Mouse (Mus musculus) induced T-regulatory cell, adult 2 months (primary cell): ENCODE measurements around the gene Gm21830.
"Not testable (repeated sequence)": the region's sequence is repeated elsewhere in the genome, so short reads cannot be mapped to it uniquely, and the experiment has no call there.

Experiments
- DNase-seq: peaks from one replicate; pipeline ENCODE4 v3.0.0-alpha.2; 2012; ENCODE audit warnings: low read depth

The Gm21830 gene

DNA sequence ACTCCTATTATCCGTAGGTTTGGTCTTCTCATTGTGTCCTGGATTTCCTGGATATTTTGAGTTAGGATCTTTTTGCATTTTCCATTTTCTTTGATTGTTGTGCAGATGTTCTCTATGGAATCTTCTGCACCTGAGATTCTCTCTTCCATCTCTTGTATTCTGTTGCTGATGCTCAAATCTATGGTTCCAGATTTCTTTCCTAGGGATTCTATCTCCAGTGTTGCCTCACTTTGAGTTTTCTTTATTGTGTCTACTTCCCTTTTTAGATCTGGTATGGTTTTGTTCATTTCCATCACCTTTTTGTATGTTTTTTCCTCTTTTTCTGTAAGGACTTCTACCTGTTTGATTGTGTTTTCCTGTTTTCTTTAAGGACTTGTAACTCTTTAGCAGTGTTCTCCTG lies at the start of gene Gm21830:
Gm21830 (plus strand) TSS at position 301 of the 400 bp plus-strand sequence.
- not testable (repeated sequence) for DNase-seq

DNA sequence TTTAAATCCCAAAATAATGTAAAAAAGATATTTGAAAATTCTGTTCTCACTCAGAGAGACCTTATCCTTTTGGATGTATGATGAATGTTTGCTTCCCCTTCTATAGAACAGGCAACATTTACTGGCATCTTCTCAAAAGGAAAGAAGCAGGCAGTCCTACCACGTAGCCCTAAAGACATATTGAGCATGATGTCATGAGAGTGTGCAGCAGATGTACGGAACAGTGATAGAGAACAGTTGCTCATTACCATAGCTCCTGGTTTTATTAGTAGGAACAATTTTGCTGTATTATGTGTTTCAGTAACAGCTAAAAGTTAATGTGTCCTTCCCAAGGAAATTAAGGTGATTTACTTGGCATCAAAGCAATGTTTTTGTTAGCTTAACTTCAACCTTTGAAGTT lies 49.0 kb upstream of the Gm21830 start:
- no peak for DNase-seq

DNA sequence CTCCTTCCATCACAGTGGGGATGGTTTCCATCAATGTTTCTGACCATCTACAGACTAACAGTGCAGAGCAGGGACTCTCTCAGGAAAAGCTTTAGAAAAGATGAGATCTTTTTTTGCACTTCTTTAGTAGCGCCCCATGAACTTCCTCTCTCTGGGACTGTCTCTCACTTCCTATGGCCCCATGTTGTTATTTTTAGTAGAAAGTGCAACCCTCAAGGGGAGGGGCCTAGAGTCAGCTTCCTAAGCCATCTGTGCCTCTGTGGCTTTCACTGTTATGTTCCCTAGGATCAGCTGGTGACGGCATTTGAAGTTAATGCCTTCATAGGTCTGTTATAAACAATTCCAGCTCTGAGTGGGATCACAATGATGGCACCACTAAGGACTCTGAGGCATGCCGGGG lies 35.0 kb upstream of the Gm21830 start:
- no peak for DNase-seq

DNA sequence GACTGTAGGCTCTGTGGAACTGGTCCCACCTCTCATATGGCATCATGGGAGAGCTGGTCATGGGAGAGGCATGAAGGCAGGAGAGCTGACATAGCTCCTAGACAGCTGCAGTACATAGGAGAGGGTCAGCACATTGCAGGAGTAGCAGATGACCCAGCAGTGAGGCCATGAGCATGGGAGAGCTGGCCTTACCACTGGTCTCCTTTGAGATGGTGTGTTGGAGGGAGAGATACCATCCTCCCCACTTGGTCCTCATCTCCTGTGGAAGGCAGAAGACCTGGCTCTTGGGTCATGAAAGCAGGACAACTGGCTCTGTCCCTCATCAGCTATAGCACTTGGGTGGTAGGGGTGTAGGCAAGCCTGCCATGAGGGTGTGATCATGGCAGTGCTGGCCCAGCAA lies 7.3 kb downstream of the Gm21830 start:
- no peak for DNase-seq

DNA sequence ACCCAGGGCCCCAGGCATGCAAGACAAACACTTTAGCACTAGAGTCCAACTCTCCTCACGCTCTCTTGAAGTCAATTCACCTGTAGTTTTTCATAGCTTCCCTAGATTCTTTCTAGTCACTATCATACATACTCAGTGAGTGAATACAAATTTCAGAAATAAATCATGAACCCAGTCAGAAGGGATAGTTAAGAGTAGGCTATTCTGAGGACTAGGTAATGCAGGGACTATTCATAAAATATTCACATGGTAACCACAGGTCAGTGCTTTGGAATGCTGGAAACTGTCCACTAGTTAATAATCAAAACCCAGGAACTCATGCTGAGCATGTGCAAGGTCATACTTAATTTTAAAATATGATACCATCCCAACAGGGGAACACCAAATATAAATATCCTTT lies 9.3 kb downstream of the Gm21830 start:
- no peak for DNase-seq

DNA sequence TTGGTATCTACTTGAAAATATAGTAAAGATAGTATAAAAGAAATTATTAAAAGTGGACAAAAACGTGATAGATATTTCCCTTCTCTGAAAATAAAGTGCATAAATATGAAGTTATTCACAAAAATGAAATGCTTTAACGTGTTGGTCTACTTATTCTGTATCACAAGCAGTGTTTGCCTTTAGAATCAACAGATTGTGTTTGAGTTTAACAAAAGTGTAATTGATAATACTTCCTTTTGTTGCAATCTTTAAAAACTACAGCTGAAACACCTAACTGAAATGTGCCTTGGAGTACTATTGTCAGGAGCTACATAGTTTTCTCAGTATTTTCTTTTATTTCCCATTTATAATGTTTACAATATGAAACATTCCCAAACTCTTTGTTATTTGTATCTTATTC lies 19.6 kb downstream of the Gm21830 start, which contains the start of gene Gm26727:
Gm26727 (minus strand) TSS at position 101 of the 400 bp plus-strand sequence.
- DNase-seq: no peak

DNA sequence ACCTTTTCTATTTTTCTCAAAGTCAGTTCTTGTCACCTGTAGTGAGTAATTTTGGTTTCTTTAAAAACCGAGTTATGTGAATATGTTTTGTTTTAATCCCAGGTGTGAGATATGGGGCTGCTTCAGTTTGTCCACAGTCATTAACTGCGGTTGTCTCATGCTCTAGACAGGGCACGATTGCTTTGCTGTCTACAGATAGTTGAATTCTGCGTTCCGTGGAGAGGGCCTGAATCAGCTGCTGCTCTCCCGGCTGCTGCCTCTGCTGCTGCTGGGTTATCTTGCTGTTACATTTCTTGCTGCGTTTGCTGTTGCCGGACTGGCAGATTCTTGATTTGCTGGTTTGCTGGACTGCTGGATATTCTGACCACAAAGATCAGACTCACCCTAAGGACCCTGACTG lies 24.8 kb downstream of the Gm21830 start:
- no peak for DNase-seq

DNA sequence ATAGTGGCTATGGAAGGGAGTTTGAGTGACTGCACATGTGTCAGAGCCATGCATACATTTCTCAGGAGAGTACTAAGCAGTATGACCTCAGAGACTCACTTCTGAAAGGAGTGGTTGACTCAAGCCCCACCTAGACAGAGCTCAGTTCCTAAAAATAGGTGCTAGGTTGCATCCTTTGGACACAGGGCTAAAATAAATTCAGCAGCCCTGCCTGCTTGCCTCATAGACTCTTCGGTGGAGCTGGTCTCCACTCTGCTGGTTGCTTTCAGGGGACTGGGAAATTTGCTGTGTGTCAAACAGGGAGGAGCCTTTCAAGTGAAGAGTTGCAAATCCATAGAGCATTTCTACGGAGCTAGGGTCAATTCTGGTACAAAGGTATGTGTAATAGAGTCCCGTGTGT lies 32.3 kb downstream of the Gm21830 start, which contains the start of gene Xirp2:
Xirp2 (plus strand) TSS at position 223 of the 400 bp plus-strand sequence.
- DNase-seq: no peak

DNA sequence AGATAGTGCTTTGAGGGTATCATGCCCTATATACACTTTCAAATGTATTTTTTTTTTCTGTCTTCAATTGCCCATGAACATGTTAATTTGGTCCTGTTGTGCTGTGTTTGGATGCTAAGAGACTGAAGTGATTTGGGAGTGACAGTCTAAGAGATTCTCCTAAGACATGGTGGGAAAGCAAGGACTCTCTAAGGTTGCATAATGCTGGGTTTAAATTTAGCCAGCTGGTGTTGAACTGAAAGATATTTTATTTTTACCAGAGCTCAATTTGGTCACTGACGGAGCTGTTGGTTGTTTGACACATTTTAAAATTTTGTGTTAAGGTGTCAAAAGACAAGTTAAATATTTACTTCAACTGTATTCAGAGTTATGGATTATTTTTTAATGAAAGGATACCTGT lies 33.2 kb downstream of the Gm21830 start:
- no peak for DNase-seq

DNA sequence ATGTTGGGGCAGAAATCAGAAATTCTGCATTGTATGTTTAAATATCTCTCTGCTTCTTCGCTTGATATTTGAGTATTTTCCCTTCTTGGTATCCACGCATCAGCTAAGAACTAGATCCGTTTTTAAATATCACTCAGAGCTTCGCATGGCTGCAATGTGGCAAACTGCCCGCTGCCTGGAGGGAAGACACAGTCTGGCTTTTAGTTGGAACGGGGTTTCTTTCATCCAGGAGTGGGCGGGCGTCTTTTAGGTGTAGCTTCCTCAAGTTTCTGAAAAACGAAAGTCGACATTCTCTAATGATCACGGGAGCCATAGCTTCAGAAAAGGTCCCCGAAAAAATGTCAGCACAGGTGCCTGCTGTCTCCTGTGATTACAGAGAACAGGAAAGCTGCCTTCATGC lies 33.7 kb downstream of the Gm21830 start:
- no peak for DNase-seq

DNA sequence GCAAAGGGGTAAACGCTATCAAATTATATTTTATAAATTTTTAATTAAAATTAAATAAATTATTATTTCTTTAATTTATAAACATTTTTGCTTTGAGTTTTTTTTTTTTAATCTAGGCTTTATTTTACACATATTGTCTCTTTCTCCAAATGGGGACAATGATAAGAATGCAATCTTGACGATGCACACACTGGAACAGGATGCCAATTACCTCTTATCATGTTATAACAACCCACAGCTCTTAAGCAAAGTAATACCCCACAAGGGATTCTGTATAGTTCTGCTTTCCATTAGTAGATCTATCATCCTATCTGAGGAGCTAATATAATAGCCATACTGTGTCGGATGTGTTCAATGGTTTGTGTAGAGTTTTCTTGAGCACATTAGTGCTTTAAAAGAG lies 47.3 kb downstream of the Gm21830 start:
- no peak for DNase-seq

DNA sequence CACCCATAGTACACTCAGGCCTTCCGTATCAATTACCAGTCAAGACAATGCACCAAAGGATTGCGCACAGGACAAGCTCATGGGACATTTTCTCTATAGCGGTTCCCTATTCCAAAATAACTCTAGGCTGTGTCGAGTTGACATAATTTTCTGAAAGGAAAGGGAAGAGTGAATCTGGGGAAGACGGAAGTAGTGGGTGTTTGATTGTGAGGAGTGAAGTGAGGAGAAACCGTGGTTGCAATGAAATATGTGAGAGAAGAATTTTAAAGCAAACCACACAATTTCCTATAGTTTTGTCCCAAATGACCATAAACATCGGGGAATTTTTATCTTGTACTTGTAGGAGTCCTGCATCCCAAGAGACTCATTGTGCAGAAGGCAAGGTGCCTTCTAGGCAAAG lies 53.5 kb downstream of the Gm21830 start:
- no peak for DNase-seq

DNA sequence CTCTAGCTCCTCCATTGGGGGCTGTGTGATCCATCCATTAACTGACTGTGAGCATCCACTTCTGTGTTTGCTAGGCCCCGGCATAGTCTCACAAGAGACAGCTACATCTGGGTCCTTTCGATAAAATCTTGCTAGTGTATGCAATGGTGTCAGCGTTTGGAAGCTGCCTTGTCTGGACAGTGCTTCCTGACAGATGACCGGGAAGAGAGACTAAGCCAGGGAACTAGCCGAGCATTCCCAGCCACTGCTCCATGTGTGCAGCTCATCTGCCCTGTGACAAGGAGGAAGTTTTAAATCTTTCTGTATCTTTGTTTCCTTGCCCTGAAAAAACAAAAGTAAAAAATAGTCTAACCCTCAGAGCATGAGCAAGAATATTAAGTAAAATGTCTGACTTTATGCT lies 56.5 kb downstream of the Gm21830 start:
- not testable (repeated sequence) for DNase-seq

DNA sequence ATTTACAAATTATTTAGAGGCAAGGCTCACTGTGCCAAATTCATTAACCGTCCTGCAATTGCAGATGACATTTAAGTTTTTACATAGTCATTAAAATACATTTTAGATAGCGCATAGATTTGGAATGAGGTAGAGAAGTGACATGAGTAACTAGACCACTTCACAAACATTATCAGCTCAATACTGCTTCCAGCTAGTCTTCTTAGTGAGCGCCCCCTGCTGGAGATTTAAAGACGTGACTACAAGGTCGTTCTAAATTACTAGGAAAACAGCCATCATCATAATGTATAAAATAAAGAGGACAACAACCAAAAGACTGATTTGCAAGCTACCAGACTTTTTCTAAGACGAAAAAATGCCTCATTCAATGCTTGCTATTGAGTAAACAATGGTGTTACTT lies 64.2 kb downstream of the Gm21830 start:
- DNase-seq: peak; percentile 17

DNA sequence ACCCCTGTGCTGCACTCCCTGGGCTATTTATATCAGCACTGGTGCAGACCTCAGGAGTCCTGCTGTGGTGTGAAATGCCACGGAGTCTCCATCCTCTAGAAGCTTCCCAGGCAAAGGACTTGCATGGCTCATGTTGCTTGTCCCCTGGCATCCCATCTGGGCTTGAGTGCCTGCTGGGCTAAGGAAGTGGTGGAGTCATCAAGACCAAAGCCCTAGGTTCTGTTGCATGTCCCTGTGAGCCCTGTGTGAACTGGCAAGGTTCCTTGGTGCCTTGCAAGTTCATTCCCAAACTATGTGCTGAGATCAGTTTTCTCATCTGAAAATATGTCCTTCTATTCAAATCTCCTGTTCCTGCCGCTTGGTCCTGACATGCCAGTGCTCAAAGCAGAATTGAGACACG lies 67.5 kb downstream of the Gm21830 start:
- DNase-seq: no peak
